Mouse (Mus musculus): ENCODE measurements around the gene Zfp385b. TPM values are rescaled to one million over a fixed set of nuclear protein-coding genes. Genes with fewer than 3 reads are reported as not detected.

Gene Zfp385b
- polyA plus RNA-seq, 1 experiment from 2014 or later, result 6.8 TPM

Other genes starting within 250 kb of the Zfp385b start
- 21.5 and 23.9 TPM in 2 replicates for gene Cwc22, start 126.7 kb upstream of the Zfp385b start, polyA plus RNA-seq (2015; fragmentation: Nextera tagmentation; extraction: Ambion mirVana)

All from intestine, embryonic 16.5 days (tissue).